Mouse (Mus musculus) spleen, adult 2 months (tissue): ENCODE results near the gene Supv3l1.

Experiments
- CTCF ChIP-seq: fragments of 200-500 bp; IDR thresholded peaks from 2 replicates; pipeline ENCODE4 v1.5.1; 2011; ENCODE audit warnings: mild to moderate bottlenecking, inconsistent platforms; ENCODE audit not compliant: insufficient read depth, insufficient read length, insufficient replicate concordance; ENCODE audit errors: extremely low read depth
- POLR2A ChIP-seq: fragments of 200-500 bp; IDR thresholded peaks from 2 replicates; pipeline ENCODE4 v1.6.1; 2011; ENCODE audit warnings: low read depth, low read length, inconsistent platforms

GRCm38 (mm10) chr10:62474944-62475343 lies 25.4 kb upstream of the Supv3l1 start:
- TF ChIP-seq CTCF (no peak), POLR2A (no peak)
